Mouse (Mus musculus) bone marrow macrophage, adult 2 months (primary cell): ENCODE measurements around the gene Hist1h2bq.

Experiments used
- CTCF ChIP-seq: IDR thresholded peaks from 2 replicates; pipeline ENCODE4 v1.5.1; 2012; ENCODE audit warnings: low read depth, mild to moderate bottlenecking, low read length, moderate library complexity
- POLR2A ChIP-seq: IDR thresholded peaks from 2 replicates; pipeline ENCODE4 v1.6.1; 2012; ENCODE audit warnings: mild to moderate bottlenecking, low read depth, low read length, borderline replicate concordance

- TF ChIP-seq CTCF (no peak), POLR2A (no peak)
These were observed 29.9 kb downstream of the Hist1h2bq start, which contains the start of gene Hist1h1b for GRCm38 (mm10) chr13:21779767-21780731.
